Comparison of ENCODE assay signal across 9 mouse cellular contexts in genomic region chr19:5910221-5910620, GRCm38 (mm10). TPM values are rescaled to one million over a fixed set of nuclear protein-coding genes. Genes with fewer than 3 reads are reported as not detected.
DNase-seq lines count a peak whose midpoint lies in the region; ATAC-seq lines count a peak whose summit lies in the region.
"Had no signal": no experiment of that assay in that cellular context is flagged by ENCODE, and none has a peak within 500 bp of the region (broad histone marks: within the 10 kb centered on the region; RNA-seq: fewer than 3 reads in every experiment).

No protein-coding gene starts in this region.

- no peaks in the 10 kb centered on the region for H3K27me3 ChIP-seq in kidney, embryonic 16.5 days (ENCODE audit: insufficient read depth, low read length)
- no peaks in the 10 kb centered on the region for H3K27me3 ChIP-seq in embryonic facial prominence, embryonic 15.5 days
- H3K27me3 ChIP-seq in intestine, embryonic 15.5 days (replicated peaks), result no peaks in the 10 kb centered on the region
- no peaks in the 10 kb centered on the region for H3K27me3 ChIP-seq in neural tube, embryonic 12.5 days (replicated peaks)

- WGBS in kidney, embryonic 16.5 days, result 38% methylated on average over 6 of the region's 6 CpGs
- WGBS in embryonic facial prominence, embryonic 15.5 days, result 29% methylated on average over 6 of the region's 6 CpGs
- WGBS in intestine, embryonic 15.5 days, result 45% methylated on average over 6 of the region's 6 CpGs
- WGBS in neural tube, embryonic 12.5 days, result 71% methylated on average over 6 of the region's 6 CpGs

- H3K9ac ChIP-seq in kidney, embryonic 16.5 days (replicated peaks; ENCODE audit: low read length), result peak overlapping the region; percentile 62
- peak overlapping the region; percentile 34; the same call in 1 of the 2 replicates for H3K9ac ChIP-seq in embryonic facial prominence, embryonic 15.5 days
- peak overlapping the region; percentile 24; the same call in 1 of the 2 replicates for H3K9ac ChIP-seq in intestine, embryonic 15.5 days
- H3K9ac ChIP-seq in neural tube, embryonic 12.5 days, result peak overlapping the region; percentile 45

- H3K36me3 ChIP-seq in kidney, embryonic 16.5 days (ENCODE audit: insufficient read depth, low read length), result peaks cover 20% of the 10 kb centered on the region
- peaks cover 19% of the 10 kb centered on the region for H3K36me3 ChIP-seq in embryonic facial prominence, embryonic 15.5 days
- H3K36me3 ChIP-seq in intestine, embryonic 15.5 days, result peaks cover 16% of the 10 kb centered on the region
- H3K36me3 ChIP-seq in neural tube, embryonic 12.5 days, result peaks cover 35% of the 10 kb centered on the region

- no peak for ATAC-seq in kidney, embryonic 16.5 days (ENCODE audit: low FRiP score, low TSS enrichment)
- ATAC-seq in embryonic facial prominence, embryonic 15.5 days (ENCODE audit: insufficient number of reproducible peaks, low FRiP score, low TSS enrichment, low read depth), result peak; percentile 26; the same call in 1 of the 2 replicates
- no peak for ATAC-seq in intestine, embryonic 15.5 days
- ATAC-seq in neural tube, embryonic 12.5 days (ENCODE audit: low FRiP score, low read depth), result no peak

- peak overlapping the region; percentile 29 for H3K4me3 ChIP-seq in kidney, embryonic 16.5 days (ENCODE audit: low read length)
- peak overlapping the region; percentile 16; the same call in 1 of the 2 replicates for H3K4me3 ChIP-seq in embryonic facial prominence, embryonic 15.5 days (replicated peaks)
- H3K4me3 ChIP-seq in intestine, embryonic 15.5 days (replicated peaks), result peak overlapping the region; percentile 11; the same call in 1 of the 2 replicates
- H3K4me3 ChIP-seq in neural tube, embryonic 12.5 days, result no peak overlapping the region; the same call in 1 of the 2 replicates

- DNase-seq in kidney, postnatal 14 days, result no peak
- DNase-seq in thymus, postnatal 14 days, result no peak
- no peak for DNase-seq in B cell, adult 2 months
- no peak for DNase-seq in spleen, postnatal 10 days (ENCODE audit: low spot score in 2 of 2)
- DNase-seq: layer of hippocampus, adult 9-11 months had no signal

- H3K9me3 ChIP-seq in kidney, embryonic 16.5 days (ENCODE audit: low read length), result no peaks in the 10 kb centered on the region
- H3K9me3 ChIP-seq in embryonic facial prominence, embryonic 15.5 days (replicated peaks), result no peaks in the 10 kb centered on the region
- no peaks in the 10 kb centered on the region for H3K9me3 ChIP-seq in intestine, embryonic 15.5 days
- no peaks in the 10 kb centered on the region for H3K9me3 ChIP-seq in neural tube, embryonic 12.5 days

- peaks cover 28% of the 10 kb centered on the region for H3K4me1 ChIP-seq in kidney, embryonic 16.5 days (ENCODE audit: insufficient read depth, low read length)
- peaks cover 30% of the 10 kb centered on the region for H3K4me1 ChIP-seq in embryonic facial prominence, embryonic 15.5 days
- H3K4me1 ChIP-seq in intestine, embryonic 15.5 days (replicated peaks), result peaks cover 23% of the 10 kb centered on the region
- peaks cover 27% of the 10 kb centered on the region for H3K4me1 ChIP-seq in neural tube, embryonic 12.5 days

- peak overlapping the region; percentile 56 for H3K27ac ChIP-seq in kidney, embryonic 16.5 days (ENCODE audit: low read length)
- H3K27ac ChIP-seq in embryonic facial prominence, embryonic 15.5 days (replicated peaks), result peak overlapping the region; percentile 68
- 0 out of 2 replicates have a peak overlapping the region, but pooled peaks have one; percentile 36 for H3K27ac ChIP-seq in intestine, embryonic 15.5 days
- H3K27ac ChIP-seq in neural tube, embryonic 12.5 days, result no peak overlapping the region

- H3K4me2 ChIP-seq in kidney, embryonic 16.5 days (replicated peaks; ENCODE audit: low read depth, low read length), result peak overlapping the region; percentile 89
- peak overlapping the region; percentile 75 for H3K4me2 ChIP-seq in embryonic facial prominence, embryonic 15.5 days (replicated peaks)
- peak overlapping the region; percentile 76 for H3K4me2 ChIP-seq in intestine, embryonic 15.5 days (replicated peaks)
- H3K4me2 ChIP-seq in neural tube, embryonic 12.5 days (replicated peaks), result peak overlapping the region; percentile 85

RNA-seq across cellular contexts. Expression of gene Dpf2, which starts 2.6 kb away (rescaled TPM):
- polyA plus RNA-seq in kidney, embryonic 16.5 days (2015; fragmentation: Nextera tagmentation; extraction: Ambion mirVana), result 185 and 188 TPM in 2 replicates
- 144 and 167 TPM in 2 replicates for polyA plus RNA-seq in embryonic facial prominence, embryonic 15.5 days (2015; fragmentation: Nextera tagmentation; extraction: Ambion mirVana)
- polyA plus RNA-seq in intestine, embryonic 15.5 days (2015; fragmentation: Nextera tagmentation; extraction: Ambion mirVana), result 109 and 118 TPM in 2 replicates
- polyA plus RNA-seq in neural tube, embryonic 12.5 days (2016; fragmentation: Nextera tagmentation; extraction: Ambion mirVana), result 156 and 174 TPM in 2 replicates

RNA-seq across cellular contexts. Expression of gene Cdc42ep2, which starts 14.4 kb away (rescaled TPM):
- polyA plus RNA-seq in kidney, embryonic 16.5 days (2015; fragmentation: Nextera tagmentation; extraction: Ambion mirVana), result 16.5 and 17.3 TPM in 2 replicates
- 11.0 TPM in 2 replicates for polyA plus RNA-seq in embryonic facial prominence, embryonic 15.5 days (2015; fragmentation: Nextera tagmentation; extraction: Ambion mirVana)
- polyA plus RNA-seq in intestine, embryonic 15.5 days (2015; fragmentation: Nextera tagmentation; extraction: Ambion mirVana), result 11.9 and 12.4 TPM in 2 replicates
- 4.7 and 5.7 TPM in 2 replicates for polyA plus RNA-seq in neural tube, embryonic 12.5 days (2016; fragmentation: Nextera tagmentation; extraction: Ambion mirVana)

RNA-seq across cellular contexts. Expression of gene Tigd3, which starts 16.3 kb away (rescaled TPM):
- 3.7 and 4.4 TPM in 2 replicates for polyA plus RNA-seq in kidney, embryonic 16.5 days (2015; fragmentation: Nextera tagmentation; extraction: Ambion mirVana)
- 3.4 and 3.6 TPM in 2 replicates for polyA plus RNA-seq in embryonic facial prominence, embryonic 15.5 days (2015; fragmentation: Nextera tagmentation; extraction: Ambion mirVana)
- polyA plus RNA-seq in intestine, embryonic 15.5 days (2015; fragmentation: Nextera tagmentation; extraction: Ambion mirVana), result 1.9 and 2.7 TPM in 2 replicates
- 10.5 and 11.8 TPM in 2 replicates for polyA plus RNA-seq in neural tube, embryonic 12.5 days (2016; fragmentation: Nextera tagmentation; extraction: Ambion mirVana)

RNA-seq across cellular contexts. Expression of gene Slc25a45, which starts 32.6 kb away (rescaled TPM):
- 14.8 and 15.7 TPM in 2 replicates for polyA plus RNA-seq in kidney, embryonic 16.5 days (2015; fragmentation: Nextera tagmentation; extraction: Ambion mirVana)
- polyA plus RNA-seq in embryonic facial prominence, embryonic 15.5 days (2015; fragmentation: Nextera tagmentation; extraction: Ambion mirVana), result 5.9 and 7.5 TPM in 2 replicates
- polyA plus RNA-seq in intestine, embryonic 15.5 days (2015; fragmentation: Nextera tagmentation; extraction: Ambion mirVana), result 3.5 and 4.2 TPM in 2 replicates
- polyA plus RNA-seq in neural tube, embryonic 12.5 days (2016; fragmentation: Nextera tagmentation; extraction: Ambion mirVana), result 1.7 and 2.5 TPM in 2 replicates

RNA-seq across cellular contexts. Expression of gene Frmd8, which starts 35.1 kb away (rescaled TPM):
- polyA plus RNA-seq in kidney, embryonic 16.5 days (2015; fragmentation: Nextera tagmentation; extraction: Ambion mirVana), result 50.6 and 52.9 TPM in 2 replicates
- 32.5 and 37.4 TPM in 2 replicates for polyA plus RNA-seq in embryonic facial prominence, embryonic 15.5 days (2015; fragmentation: Nextera tagmentation; extraction: Ambion mirVana)
- 26.9 and 28.0 TPM in 2 replicates for polyA plus RNA-seq in intestine, embryonic 15.5 days (2015; fragmentation: Nextera tagmentation; extraction: Ambion mirVana)
- polyA plus RNA-seq in neural tube, embryonic 12.5 days (2016; fragmentation: Nextera tagmentation; extraction: Ambion mirVana), result 27.0 and 33.0 TPM in 2 replicates
